Mouse (Mus musculus) MEL (cell line): Measurements from ENCODE around the gene Ppfia4.

Experiments used
- BHLHE40 ChIP-seq: IDR thresholded peaks from 2 replicates; pipeline ENCODE4 v1.6.1; 2012; ENCODE audit warnings: low read depth, mild to moderate bottlenecking, inconsistent platforms, low read length, improper control_type of control experiment, borderline replicate concordance
- CHD2 ChIP-seq: IDR thresholded peaks from 2 replicates; pipeline ENCODE4 v1.6.1; 2011; ENCODE audit warnings: low read length, improper control_type of control experiment
- CTCF ChIP-seq, 3 experiments: IDR thresholded peaks in 2 of 3; conservative IDR thresholded peaks in 1 of 3; 2 replicates each; pipeline ENCODE4 v1.5.1; 2011 to 2012; ENCODE audit warnings: low read length in 3 of 3, low read depth in 2 of 3, mild to moderate bottlenecking in 2 of 3, improper control_type of control experiment in 1 of 3, inconsistent platforms in 1 of 3, mixed read lengths in 1 of 3, moderate library complexity in 1 of 3; ENCODE audit not compliant: control insufficient read depth in 1 of 3, insufficient read depth in 1 of 3, poor library complexity in 1 of 3, severe bottlenecking in 1 of 3
- EP300 ChIP-seq, 2 experiments: IDR thresholded peaks; 2 replicates each; pipeline ENCODE4 v1.6.1; 2011; ENCODE audit warnings: improper control_type of control experiment in 2 of 2, low read length in 2 of 2, low read depth in 1 of 2, mild to moderate bottlenecking in 1 of 2
- GATA1 ChIP-seq: IDR thresholded peaks from 2 replicates; pipeline ENCODE4 v1.6.1; 2011; ENCODE audit warnings: low read depth, low read length, improper control_type of control experiment
- JUND ChIP-seq: IDR thresholded peaks from 2 replicates; pipeline ENCODE4 v1.6.1; 2011; ENCODE audit warnings: low read depth, mild to moderate bottlenecking, improper control_type of control experiment, low read length
- NELFE ChIP-seq: IDR thresholded peaks from 2 replicates; pipeline ENCODE4 v1.6.1; 2011; ENCODE audit warnings: low read depth, low read length, improper control_type of control experiment
- POLR2A ChIP-seq, 2 experiments: IDR thresholded peaks; 2 replicates each; pipeline ENCODE4 v1.6.1; 2011 to 2012; ENCODE audit warnings: low read length in 2 of 2, mild to moderate bottlenecking in 2 of 2, control low read depth in 1 of 2, improper control_type of control experiment in 1 of 2, low read depth in 1 of 2, moderate library complexity in 1 of 2; ENCODE audit not compliant: control insufficient read depth in 1 of 2, insufficient read depth in 1 of 2, poor library complexity in 1 of 2
- RCOR1 ChIP-seq: IDR thresholded peaks from 2 replicates; pipeline ENCODE4 v1.6.1; 2012; ENCODE audit warnings: low read depth, mild to moderate bottlenecking, inconsistent platforms, low read length, improper control_type of control experiment
- TBP ChIP-seq: IDR thresholded peaks from 2 replicates; pipeline ENCODE4 v1.8.0; 2011; ENCODE audit warnings: low read depth, low read length, improper control_type of control experiment
- TCF12 ChIP-seq: IDR thresholded peaks from 2 replicates; pipeline ENCODE4 v1.6.1; 2014; ENCODE audit warnings: low read depth, mild to moderate bottlenecking, inconsistent platforms, low read length, improper control_type of control experiment, moderate library complexity

DNA sequence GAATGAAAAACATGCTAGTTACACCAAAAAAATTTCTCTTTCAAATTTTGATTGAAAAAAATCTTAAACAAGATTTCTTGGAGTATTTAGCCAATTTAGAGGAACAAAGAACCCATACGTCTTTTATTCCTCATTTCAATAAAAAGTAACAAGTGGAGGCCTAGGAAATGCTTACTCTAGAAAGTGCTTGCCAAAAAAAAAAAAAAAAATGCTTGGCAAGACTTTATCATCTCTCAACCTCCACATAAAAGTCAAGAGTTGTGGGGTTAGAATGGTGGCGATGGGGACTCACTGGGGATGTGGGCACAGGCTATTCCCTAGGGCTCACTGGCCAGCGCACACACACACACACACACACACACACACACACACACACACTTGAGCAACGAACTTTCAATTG lies 30.5 kb upstream of the Ppfia4 start:
- TF ChIP-seq POLR2A (IDR thresholded peaks at IDR 0.05; ENCODE audit: control insufficient read depth in 1 of 2, insufficient read depth in 1 of 2, low read depth in 1 of 2, low read length in 2 of 2, poor library complexity in 1 of 2) (no peak), CHD2 (no peak), TCF12 (no peak), CTCF (IDR thresholded peaks at IDR 0.05 in 2 of 3, conservative IDR thresholded peaks at IDR 0.05 in 1 of 3; ENCODE audit: control insufficient read depth in 1 of 3, insufficient read depth in 1 of 3, low read depth in 2 of 3, low read length in 3 of 3, poor library complexity in 1 of 3, severe bottlenecking in 1 of 3) (no peak), GATA1 (no peak), RCOR1 (no peak), EP300 (IDR thresholded peaks at IDR 0.05; ENCODE audit: low read depth in 1 of 2, low read length in 2 of 2) (no peak; a peak in 1 of 4 replicates), TBP (no peak), NELFE (no peak), JUND (no peak), BHLHE40 (no peak)
